Mouse (Mus musculus) thymus, adult 2 months (tissue): ENCODE results near the gene Ntrk2. TPM values are rescaled to one million over a fixed set of nuclear protein-coding genes. Genes with fewer than 3 reads are reported as not detected.

Experiments used
- DNase-seq: peaks from one replicate; pipeline ENCODE4 v3.0.0; 2021
- H3K27ac ChIP-seq: fragments of 200-500 bp; 2 replicates; pipeline ENCODE4 v1.5.1; 2012; ENCODE audit warnings: low read length, control low read depth; ENCODE audit not compliant: control insufficient read depth, insufficient read depth
- H3K27me3 ChIP-seq: fragments of 200-500 bp; 2 replicates; pipeline ENCODE4 v1.6.1; 2012; ENCODE audit warnings: mild to moderate bottlenecking, low read length, moderate library complexity, mixed read lengths; ENCODE audit not compliant: control insufficient read depth, insufficient read depth
- H3K36me3 ChIP-seq: fragments of 200-500 bp; 2 replicates; pipeline ENCODE4 v1.6.1; 2012; ENCODE audit warnings: mild to moderate bottlenecking, low read length, moderate library complexity; ENCODE audit not compliant: control insufficient read depth, insufficient read depth
- H3K4me1 ChIP-seq: fragments of 200-500 bp; replicated peaks from 2 replicates; pipeline ENCODE4 v1.6.1; 2012; ENCODE audit warnings: low read length; ENCODE audit not compliant: control insufficient read depth, insufficient read depth
- H3K4me3 ChIP-seq: fragments of 200-500 bp; 2 replicates; pipeline ENCODE4 v1.5.1; 2012; ENCODE audit warnings: mild to moderate bottlenecking, low read length, control low read depth, moderate library complexity; ENCODE audit not compliant: control insufficient read depth, insufficient read depth
- CTCF ChIP-seq: fragments of 200-500 bp; IDR thresholded peaks from 2 replicates; pipeline ENCODE4 v1.5.1; 2012; ENCODE audit warnings: mild to moderate bottlenecking, control low read depth, low read length, moderate library complexity, borderline replicate concordance; ENCODE audit not compliant: control insufficient read depth, poor library complexity, insufficient read depth; ENCODE audit errors: extremely low read depth
- POLR2A ChIP-seq: fragments of 200-500 bp; IDR thresholded peaks from 2 replicates; pipeline ENCODE4 v1.6.1; 2012; ENCODE audit warnings: mild to moderate bottlenecking, low read length, control low read depth, moderate library complexity; ENCODE audit not compliant: control insufficient read depth, poor library complexity, insufficient read depth; ENCODE audit errors: extremely low read depth
- WGBS: fragments of 180-500 bp; shearing (Covaris S2); methylation state at CpG from one replicate; pipeline ENCODE4 v1.1.7; 2018; 5-methylcytosine and 5-hydroxymethylcytosine counted together
- polyA plus RNA-seq: library from polyadenylated mRNA; depleted of rRNA; stranded (reverse); fragments of >200 nt; gene quantifications from 2 replicates; pipeline ENCODE4 v1.2.3, GENCODE M21; 2012

The Ntrk2 gene
- polyA plus RNA-seq, 1 experiment: 5.7 TPM

DNA sequence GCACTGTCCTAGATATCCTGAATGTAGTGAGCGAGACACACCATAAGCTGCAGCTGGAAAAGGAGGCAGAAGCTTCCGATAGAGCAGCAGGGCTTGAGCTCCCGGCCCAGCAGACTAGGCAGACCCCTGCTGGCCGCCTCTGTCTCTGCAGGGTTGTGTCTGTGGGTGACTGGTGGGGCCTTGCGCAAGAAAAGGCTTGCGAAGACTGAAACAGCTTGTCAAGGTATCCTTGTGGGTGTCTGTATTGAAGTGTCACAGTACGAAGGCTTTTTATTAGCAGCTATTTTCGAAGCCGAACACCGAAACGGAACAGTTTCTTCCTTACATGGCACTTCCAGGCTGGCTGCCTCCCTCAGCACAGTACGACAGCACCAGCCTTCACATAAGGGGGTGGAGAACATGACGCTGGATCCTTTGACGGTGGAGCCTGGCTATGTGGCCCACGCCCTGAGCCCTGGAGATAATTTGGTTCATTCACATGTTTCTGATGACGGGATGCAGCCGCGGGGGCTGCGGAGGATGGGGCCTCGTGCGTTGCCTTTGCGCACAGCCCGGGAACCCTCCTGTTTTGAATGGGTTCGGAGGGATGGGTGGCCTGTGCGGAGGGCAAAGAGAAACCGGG lies 267.4 kb downstream of the Ntrk2 start:
- H3K4me3 ChIP-seq: no peak overlapping the region
- H3K27me3 ChIP-seq: no peaks in the 10 kb centered on the region
- no peaks in the 10 kb centered on the region for H3K4me1 ChIP-seq
- WGBS: 28% methylated on average over 26 of the region's 26 CpGs
- no peaks in the 10 kb centered on the region for H3K36me3 ChIP-seq
- DNase-seq: peak; percentile 55
- TF ChIP-seq CTCF (peak; percentile 48; the same call in 1 of the 2 replicates), POLR2A (no peak)
- no peak overlapping the region for H3K27ac ChIP-seq

DNA sequence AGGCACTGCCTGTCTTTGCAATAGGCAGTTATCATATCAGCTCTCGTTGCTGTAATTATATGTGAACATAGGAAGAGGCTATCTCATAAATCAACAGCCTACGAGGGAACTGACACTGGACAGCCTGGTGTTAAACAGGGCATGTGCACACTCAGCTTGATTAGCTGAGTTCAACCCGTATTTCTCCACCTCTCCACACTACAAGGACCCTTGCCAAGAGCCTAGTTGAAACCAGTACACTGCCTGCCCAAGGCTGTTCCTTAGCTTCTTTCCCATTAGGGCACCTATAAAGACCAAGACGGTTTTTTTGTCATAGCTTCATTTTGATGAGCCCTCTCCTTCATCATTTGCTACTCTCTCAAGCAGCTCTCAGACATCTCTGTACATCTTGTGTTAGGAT lies 270.1 kb downstream of the Ntrk2 start:
- H3K27ac ChIP-seq: no peak overlapping the region
- H3K27me3 ChIP-seq: no peaks in the 10 kb centered on the region
- H3K4me3 ChIP-seq: no peak overlapping the region
- no peak for TF ChIP-seq CTCF
- no peak for TF ChIP-seq POLR2A
- DNase-seq: no peak
- no peaks in the 10 kb centered on the region for H3K4me1 ChIP-seq
- WGBS: 50% methylated on average over 4 of the region's 4 CpGs
- H3K36me3 ChIP-seq: no peaks in the 10 kb centered on the region

DNA sequence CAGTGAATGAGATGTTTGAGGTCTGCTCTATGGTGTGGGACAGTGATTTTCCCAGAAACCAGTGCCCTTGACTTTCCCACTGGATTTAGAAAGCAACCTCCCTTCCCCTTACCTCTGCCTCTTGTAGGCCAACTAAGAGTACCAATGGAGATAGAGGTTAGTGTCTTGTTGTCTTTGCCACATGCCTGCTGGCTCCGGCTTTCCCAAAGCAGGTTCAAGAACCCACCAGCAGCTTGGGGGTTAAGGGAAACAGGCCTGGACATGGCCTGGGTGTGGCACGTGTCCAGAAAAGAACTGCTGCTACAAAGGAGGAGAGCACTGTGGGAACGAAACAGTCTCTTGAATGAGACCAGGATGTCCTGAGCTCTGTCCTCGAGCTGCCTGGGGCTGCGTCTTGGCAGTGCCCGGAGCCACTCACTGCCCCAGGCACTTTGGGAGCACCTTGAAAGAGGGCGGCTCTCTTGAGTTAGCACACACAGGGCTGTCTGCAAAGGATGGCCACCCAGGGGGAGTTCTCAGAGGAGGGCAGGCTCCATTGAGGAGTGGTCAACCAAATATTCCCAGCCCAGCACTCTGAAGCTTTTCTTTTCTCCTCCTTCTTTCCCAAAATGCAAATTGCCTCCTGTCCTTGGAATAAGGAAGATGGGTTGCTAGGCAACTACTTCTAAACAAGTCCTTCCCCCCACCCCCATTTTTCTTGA lies 273.5 kb downstream of the Ntrk2 start:
- TF ChIP-seq POLR2A (no peak), CTCF (no peak)
- H3K36me3 ChIP-seq: no peaks in the 10 kb centered on the region
- H3K27me3 ChIP-seq: no peaks in the 10 kb centered on the region
- H3K4me3 ChIP-seq: no peak overlapping the region
- 78% methylated on average over 7 of the region's 7 CpGs for WGBS
- no peak for DNase-seq
- no peak overlapping the region for H3K27ac ChIP-seq
- H3K4me1 ChIP-seq: no peaks in the 10 kb centered on the region

DNA sequence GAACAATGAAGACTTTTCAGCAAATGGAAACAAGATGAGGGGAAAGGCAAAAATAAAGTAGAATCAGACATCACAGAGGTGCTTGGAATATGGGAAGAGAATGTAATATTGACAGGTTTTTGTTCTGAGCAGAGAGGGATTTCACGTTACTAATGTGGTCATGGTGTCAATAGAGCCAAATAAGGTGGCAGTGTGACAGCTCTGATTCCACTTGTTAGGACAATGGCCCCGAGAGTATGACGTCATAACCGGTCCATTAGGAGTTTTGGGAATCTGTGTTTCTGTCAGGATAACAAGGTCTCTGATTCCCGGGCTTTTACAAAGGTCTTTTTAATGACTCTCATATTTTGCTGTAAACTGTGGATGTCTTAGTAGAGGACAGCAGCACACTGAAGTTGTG lies 274.1 kb downstream of the Ntrk2 start:
- WGBS: 87% methylated on average over 5 of the region's 5 CpGs

DNA sequence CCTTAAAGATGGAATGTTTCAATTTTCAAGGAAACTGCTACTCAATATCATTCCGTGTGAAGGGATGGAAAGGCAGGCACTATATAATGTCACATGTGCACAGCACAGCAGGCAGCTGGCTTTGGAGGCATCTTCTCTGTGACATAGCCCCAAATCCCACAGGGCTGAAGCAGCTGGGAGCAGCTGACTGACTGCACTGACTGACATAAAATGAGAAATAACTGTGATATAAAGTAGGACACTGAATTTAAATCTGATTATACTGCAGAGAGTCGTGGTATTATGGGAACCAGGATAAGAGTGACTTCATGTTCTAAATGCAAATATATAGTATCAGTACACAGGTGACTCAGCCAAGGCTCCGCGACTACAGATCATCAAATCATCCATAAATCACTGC lies 282.6 kb downstream of the Ntrk2 start:
- H3K4me3 ChIP-seq: no peak overlapping the region
- no peaks in the 10 kb centered on the region for H3K4me1 ChIP-seq
- no peak for TF ChIP-seq CTCF
- TF ChIP-seq POLR2A: no peak
- no peak overlapping the region for H3K27ac ChIP-seq
- no peak for DNase-seq
- 92% methylated on average over 4 of the region's 4 CpGs for WGBS
- H3K27me3 ChIP-seq: no peaks in the 10 kb centered on the region
- no peaks in the 10 kb centered on the region for H3K36me3 ChIP-seq

More for the DNA sequence above, 274.1 kb downstream of the Ntrk2 start:
- TF ChIP-seq CTCF: no peak
- H3K36me3 ChIP-seq: no peaks in the 10 kb centered on the region
- no peaks in the 10 kb centered on the region for H3K27me3 ChIP-seq
- H3K27ac ChIP-seq: no peak overlapping the region
- H3K4me1 ChIP-seq: no peaks in the 10 kb centered on the region
- DNase-seq: no peak
- H3K4me3 ChIP-seq: no peak overlapping the region

DNA sequence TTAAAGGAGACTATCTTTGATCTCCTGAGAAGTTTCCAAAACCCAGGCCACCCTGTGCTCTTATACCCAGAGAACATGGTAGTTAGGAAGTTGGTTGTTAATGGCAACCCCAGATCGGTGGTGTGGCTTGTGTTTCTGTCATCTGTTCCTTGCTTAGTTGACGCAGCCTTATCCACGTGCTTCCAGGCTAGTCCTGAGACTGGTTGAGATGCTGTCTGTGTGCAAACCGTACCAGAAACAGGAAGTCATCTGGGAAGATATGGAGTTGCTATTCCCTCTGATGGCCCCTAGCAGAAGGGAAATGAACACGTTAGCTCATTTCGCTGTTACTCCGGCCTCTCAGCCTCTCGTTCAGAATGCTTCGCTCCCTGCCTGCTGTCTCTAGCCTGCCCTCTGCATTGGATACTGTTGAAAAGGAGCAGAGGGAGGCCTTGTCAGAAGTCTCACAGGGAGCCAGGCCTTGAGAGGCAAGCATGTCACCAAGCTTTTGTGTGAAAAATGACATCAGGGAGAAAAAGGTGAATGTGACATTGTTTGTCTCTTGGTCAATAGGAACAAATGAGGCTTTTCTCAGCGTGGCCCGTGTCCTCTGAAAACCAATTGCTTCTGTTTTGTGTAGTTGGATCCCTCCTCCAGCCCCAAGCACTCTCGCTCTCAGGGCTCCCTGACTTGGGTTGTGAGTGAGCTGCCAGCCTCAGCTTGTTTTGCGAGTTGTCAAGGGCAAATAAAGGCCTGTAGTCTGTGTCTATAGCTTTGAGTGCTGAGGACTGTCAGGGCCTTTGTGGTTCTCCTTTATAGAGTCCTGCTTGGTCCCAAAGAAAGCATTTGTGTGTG lies 285.0 kb downstream of the Ntrk2 start:
- H3K4me1 ChIP-seq: no peaks in the 10 kb centered on the region
- no peak for DNase-seq
- WGBS: 57% methylated on average over 13 of the region's 13 CpGs
- H3K4me3 ChIP-seq: no peak overlapping the region
- H3K27ac ChIP-seq: no peak overlapping the region
- no peaks in the 10 kb centered on the region for H3K27me3 ChIP-seq
- H3K36me3 ChIP-seq: no peaks in the 10 kb centered on the region
- TF ChIP-seq POLR2A (no peak), CTCF (no peak)
